Mouse (Mus musculus) NIH3T3 (cell line): ENCODE data around the gene Gm21616.
"Not testable (repeated sequence)": the region's sequence is repeated elsewhere in the genome, so short reads cannot be mapped to it uniquely, and the experiment has no call there.

Experiments
- DNase-seq: peaks from one replicate; pipeline ENCODE4 v3.0.0-alpha.2; 2012; ENCODE audit warnings: low read depth

Gm21616 gene

DNA sequence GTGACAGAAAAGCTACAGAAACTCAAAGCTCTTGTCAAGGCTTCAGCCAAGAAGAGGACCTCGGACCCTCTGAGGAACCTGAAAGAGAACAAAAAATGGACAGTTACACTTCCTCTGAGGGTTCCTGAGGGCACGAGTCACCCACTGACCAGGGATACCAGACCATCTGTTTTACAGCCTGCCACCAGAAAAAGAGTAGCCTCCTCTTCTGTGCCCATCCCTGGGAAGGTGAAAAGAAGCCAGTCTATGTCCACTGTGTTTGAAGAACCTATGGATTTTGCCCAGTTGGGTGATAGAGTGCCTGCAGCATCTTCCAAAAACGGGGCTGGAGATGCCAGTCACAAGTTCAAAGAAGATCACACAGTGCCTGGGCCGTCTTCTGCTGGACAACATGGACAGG is at the start of gene Gm21616:
Gm21616 (plus strand) TSS at position 301 of the 400 bp plus-strand sequence.
- DNase-seq = not testable (repeated sequence)
